Mouse (Mus musculus) spleen, postnatal 36 days (tissue): ENCODE measurements around the gene Mfsd2b.
"Not testable (repeated sequence)": the region's sequence is repeated elsewhere in the genome, so short reads cannot be mapped to it uniquely, and the experiment has no call there.

Source experiments
- DNase-seq, 2 experiments: peaks; one replicate each; pipeline ENCODE4 v3.0.0; 2022; ENCODE audit warnings: low spot score in 2 of 2, mixed read lengths in 1 of 2

Mfsd2b gene

GRCm38 (mm10) chr12:4874161-4874927 lies at the start of gene Mfsd2b:
Mfsd2b (minus strand) TSS chr12:4874359.
- peak; percentile 76 to 80 for DNase-seq

- peak; percentile 76 to 81 for DNase-seq
Observed at GRCm38 (mm10) chr12:4917805-4918591, 43.8 kb upstream of the Mfsd2b start.

GRCm38 (mm10) chr12:4916994-4917804 lies 43.0 kb upstream of the Mfsd2b start, which contains the start of gene Atad2b:
Atad2b (plus strand) TSS chr12:4917353.
- peak; percentile 97 for DNase-seq

- DNase-seq: no peak
Observed at GRCm38 (mm10) chr12:4914944-4915343, 40.8 kb upstream of the Mfsd2b start.

GRCm38 (mm10) chr12:4914441-4914840 lies 40.3 kb upstream of the Mfsd2b start:
- no peak for DNase-seq

- no peak for DNase-seq
Observed at GRCm38 (mm10) chr12:4911716-4912115, 37.6 kb upstream of the Mfsd2b start.

GRCm38 (mm10) chr12:4910496-4910895 lies 36.3 kb upstream of the Mfsd2b start:
- DNase-seq: not testable (repeated sequence)

- DNase-seq: no peak
Observed at GRCm38 (mm10) chr12:4908391-4908790, 34.2 kb upstream of the Mfsd2b start.

GRCm38 (mm10) chr12:4906951-4907906 lies 33.1 kb upstream of the Mfsd2b start, which contains the start of gene Ubxn2a:
Ubxn2a (minus strand) TSS chr12:4907705.
- peak; percentile 93 to 94 for DNase-seq

GRCm38 (mm10) chr12:4906476-4906875 lies 32.3 kb upstream of the Mfsd2b start:
- DNase-seq: no peak

GRCm38 (mm10) chr12:4905946-4906345 lies 31.8 kb upstream of the Mfsd2b start:
- peak in 1 of 2 experiments; percentile 14 for DNase-seq

GRCm38 (mm10) chr12:4898024-4898423 lies 23.9 kb upstream of the Mfsd2b start:
- DNase-seq: no peak

- DNase-seq: no peak
Observed at GRCm38 (mm10) chr12:4889891-4890290, 15.7 kb upstream of the Mfsd2b start.

- DNase-seq: no peak
Observed at GRCm38 (mm10) chr12:4889251-4889650, 15.1 kb upstream of the Mfsd2b start.

- DNase-seq: no peak
Observed at GRCm38 (mm10) chr12:4888739-4889138, 14.6 kb upstream of the Mfsd2b start.

- not testable (repeated sequence) for DNase-seq
Observed at GRCm38 (mm10) chr12:4886581-4886980, 12.4 kb upstream of the Mfsd2b start.

- DNase-seq: no peak
Observed at GRCm38 (mm10) chr12:4885062-4885461, 10.9 kb upstream of the Mfsd2b start.

GRCm38 (mm10) chr12:4882086-4882485 lies 7.9 kb upstream of the Mfsd2b start:
- DNase-seq: no peak

- peak in 1 of 2 experiments; percentile 17 for DNase-seq
Observed at GRCm38 (mm10) chr12:4879048-4879447, 4.9 kb upstream of the Mfsd2b start.

- no peak for DNase-seq
Observed at GRCm38 (mm10) chr12:4878296-4878783, 4.2 kb upstream of the Mfsd2b start.
